Mouse (Mus musculus): ENCODE measurements around the gene Gm11444.

The Gm11444 gene

GRCm38 (mm10) chr11:85850233-85850632, at the start of gene Gm11444:
Gene Gm11444, minus strand, starts transcription at chr11:85850333.
- TF ChIP-seq GATA4 (IDR thresholded peaks at IDR 0.05; ENCODE audit: insufficient replicate concordance, low read length), result no peak

GRCm38 (mm10) chr11:85896335-85896985, 46.3 kb upstream of the Gm11444 start:
- no peak for TF ChIP-seq GATA4 (IDR thresholded peaks at IDR 0.05; ENCODE audit: insufficient replicate concordance, low read length)

- no peak; the same call in 1 of the 2 replicates for TF ChIP-seq GATA4 (IDR thresholded peaks at IDR 0.05; ENCODE audit: insufficient replicate concordance, low read length)
Observed at GRCm38 (mm10) chr11:85894731-85895545, 44.8 kb upstream of the Gm11444 start.

- TF ChIP-seq GATA4 (IDR thresholded peaks at IDR 0.05; ENCODE audit: insufficient replicate concordance, low read length), result no peak
Observed at GRCm38 (mm10) chr11:85894136-85894530, 44.0 kb upstream of the Gm11444 start.

GRCm38 (mm10) chr11:85893400-85894135, 43.4 kb upstream of the Gm11444 start:
- no peak for TF ChIP-seq GATA4 (IDR thresholded peaks at IDR 0.05; ENCODE audit: insufficient replicate concordance, low read length)

GRCm38 (mm10) chr11:85892771-85893170, 42.6 kb upstream of the Gm11444 start:
- no peak for TF ChIP-seq GATA4 (IDR thresholded peaks at IDR 0.05; ENCODE audit: insufficient replicate concordance, low read length)

- TF ChIP-seq GATA4 (IDR thresholded peaks at IDR 0.05; ENCODE audit: insufficient replicate concordance, low read length), result no peak
Observed at GRCm38 (mm10) chr11:85891692-85892040, 41.5 kb upstream of the Gm11444 start.

GRCm38 (mm10) chr11:85891010-85891691, 41.0 kb upstream of the Gm11444 start:
- no peak for TF ChIP-seq GATA4 (IDR thresholded peaks at IDR 0.05; ENCODE audit: insufficient replicate concordance, low read length)

GRCm38 (mm10) chr11:85890563-85890845, 40.4 kb upstream of the Gm11444 start:
- no peak for TF ChIP-seq GATA4 (IDR thresholded peaks at IDR 0.05; ENCODE audit: insufficient replicate concordance, low read length)

GRCm38 (mm10) chr11:85889730-85890562, 39.8 kb upstream of the Gm11444 start:
- no peak for TF ChIP-seq GATA4 (IDR thresholded peaks at IDR 0.05; ENCODE audit: insufficient replicate concordance, low read length)

GRCm38 (mm10) chr11:85889056-85889729, 39.1 kb upstream of the Gm11444 start:
- TF ChIP-seq GATA4 (IDR thresholded peaks at IDR 0.05; ENCODE audit: insufficient replicate concordance, low read length), result no peak

GRCm38 (mm10) chr11:85888451-85888961, 38.4 kb upstream of the Gm11444 start:
- no peak for TF ChIP-seq GATA4 (IDR thresholded peaks at IDR 0.05; ENCODE audit: insufficient replicate concordance, low read length)

GRCm38 (mm10) chr11:85887801-85888450, 37.8 kb upstream of the Gm11444 start:
- no peak for TF ChIP-seq GATA4 (IDR thresholded peaks at IDR 0.05; ENCODE audit: insufficient replicate concordance, low read length)

Measured in liver, adult (tissue).